Mouse (Mus musculus): ENCODE data around the gene Cdkal1. TPM values are rescaled to one million over a fixed set of nuclear protein-coding genes. Genes with fewer than 3 reads are reported as not detected.

Cdkal1 gene
- total RNA-seq, 1 experiment, result 20.8 TPM

- no peak overlapping the region for H3K27ac ChIP-seq (ENCODE audit: insufficient read depth, low read depth, low read length, poor library complexity, severe bottlenecking)
- no peak for DNase-seq (ENCODE audit: low read depth, low spot score)
- in situ Hi-C loops (cut with MboI; ENCODE audit: low sequenced_read_pairs in 2 of 2, unreplicated experiment in 2 of 2), result no loop called here
- no peaks in the 10 kb centered on the region for H3K36me3 ChIP-seq (ENCODE audit: control insufficient read depth, insufficient read depth, low read length, poor library complexity, severe bottlenecking)
- H3K4me1 ChIP-seq (ENCODE audit: control insufficient read depth in 2 of 2, insufficient read depth in 2 of 2, low read length in 2 of 2, poor library complexity in 1 of 2), result no peaks in the 10 kb centered on the region
- H3K4me3 ChIP-seq (ENCODE audit: insufficient read depth in 1 of 2, low read depth in 1 of 2, low read length in 2 of 2, poor library complexity in 1 of 2, severe bottlenecking in 1 of 2), result no peak overlapping the region
- TF ChIP-seq MAFK (IDR thresholded peaks at IDR 0.05; ENCODE audit: insufficient read depth, low read depth, low read length), result no peak
- TF ChIP-seq ZC3H11A (IDR thresholded peaks at IDR 0.05; ENCODE audit: borderline replicate concordance, low read depth, low read length), result no peak
- no peak for TF ChIP-seq CHD2 (IDR thresholded peaks at IDR 0.05; ENCODE audit: low read depth, low read length)
- TF ChIP-seq ZNF384 (IDR thresholded peaks at IDR 0.05; ENCODE audit: low read depth, low read length), result no peak
- no peak for TF ChIP-seq HCFC1 (IDR thresholded peaks at IDR 0.05; ENCODE audit: borderline replicate concordance, insufficient read depth, low read length)
- no peak overlapping the region for H3K9ac ChIP-seq (ENCODE audit: insufficient read depth, low read depth, low read length, poor library complexity, severe bottlenecking)
- H3K9me3 ChIP-seq (ENCODE audit: control insufficient read depth, insufficient read depth, low read depth, low read length), result no peaks in the 10 kb centered on the region
Observed at GRCm38 (mm10) chr13:29792112-29792511, 63.4 kb downstream of the Cdkal1 start.

GRCm38 (mm10) chr13:29791439-29791838 lies 64.0 kb downstream of the Cdkal1 start:
- no peaks in the 10 kb centered on the region for H3K36me3 ChIP-seq (ENCODE audit: control insufficient read depth, insufficient read depth, low read length, poor library complexity, severe bottlenecking)
- TF ChIP-seq ZC3H11A (IDR thresholded peaks at IDR 0.05; ENCODE audit: borderline replicate concordance, low read depth, low read length), result no peak
- TF ChIP-seq HCFC1 (IDR thresholded peaks at IDR 0.05; ENCODE audit: borderline replicate concordance, insufficient read depth, low read length), result no peak
- TF ChIP-seq ZNF384 (IDR thresholded peaks at IDR 0.05; ENCODE audit: low read depth, low read length), result no peak
- no peak for TF ChIP-seq CHD2 (IDR thresholded peaks at IDR 0.05; ENCODE audit: low read depth, low read length)
- TF ChIP-seq MAFK (IDR thresholded peaks at IDR 0.05; ENCODE audit: insufficient read depth, low read depth, low read length), result no peak
- DNase-seq (ENCODE audit: low read depth, low spot score), result no peak
- H3K4me1 ChIP-seq (ENCODE audit: control insufficient read depth in 2 of 2, insufficient read depth in 2 of 2, low read length in 2 of 2, poor library complexity in 1 of 2), result no peaks in the 10 kb centered on the region
- no peak overlapping the region for H3K27ac ChIP-seq (ENCODE audit: insufficient read depth, low read depth, low read length, poor library complexity, severe bottlenecking)
- no peaks in the 10 kb centered on the region for H3K9me3 ChIP-seq (ENCODE audit: control insufficient read depth, insufficient read depth, low read depth, low read length)
- H3K9ac ChIP-seq (ENCODE audit: insufficient read depth, low read depth, low read length, poor library complexity, severe bottlenecking), result no peak overlapping the region
- in situ Hi-C loops (cut with MboI; ENCODE audit: low sequenced_read_pairs in 2 of 2, unreplicated experiment in 2 of 2), result no loop called here
- H3K4me3 ChIP-seq (ENCODE audit: insufficient read depth in 1 of 2, low read depth in 1 of 2, low read length in 2 of 2, poor library complexity in 1 of 2, severe bottlenecking in 1 of 2), result no peak overlapping the region

GRCm38 (mm10) chr13:29786984-29787383 lies 68.5 kb downstream of the Cdkal1 start:
- TF ChIP-seq CHD2 (IDR thresholded peaks at IDR 0.05; ENCODE audit: low read depth, low read length), result no peak
- TF ChIP-seq MAFK (IDR thresholded peaks at IDR 0.05; ENCODE audit: insufficient read depth, low read depth, low read length), result no peak
- no peak for TF ChIP-seq ZNF384 (IDR thresholded peaks at IDR 0.05; ENCODE audit: low read depth, low read length)
- TF ChIP-seq ZC3H11A (IDR thresholded peaks at IDR 0.05; ENCODE audit: borderline replicate concordance, low read depth, low read length), result no peak
- no peak for TF ChIP-seq HCFC1 (IDR thresholded peaks at IDR 0.05; ENCODE audit: borderline replicate concordance, insufficient read depth, low read length)
- H3K4me1 ChIP-seq (ENCODE audit: control insufficient read depth in 2 of 2, insufficient read depth in 2 of 2, low read length in 2 of 2, poor library complexity in 1 of 2), result no peaks in the 10 kb centered on the region
- in situ Hi-C loops (cut with MboI; ENCODE audit: low sequenced_read_pairs in 2 of 2, unreplicated experiment in 2 of 2), result no loop called here

GRCm38 (mm10) chr13:29784894-29785293 lies 70.6 kb downstream of the Cdkal1 start:
- in situ Hi-C loops (cut with MboI; ENCODE audit: low sequenced_read_pairs in 2 of 2, unreplicated experiment in 2 of 2), result no loop called here
- no peaks in the 10 kb centered on the region for H3K36me3 ChIP-seq (ENCODE audit: control insufficient read depth, insufficient read depth, low read length, poor library complexity, severe bottlenecking)
- no peaks in the 10 kb centered on the region for H3K9me3 ChIP-seq (ENCODE audit: control insufficient read depth, insufficient read depth, low read depth, low read length)
- DNase-seq (ENCODE audit: low read depth, low spot score), result no peak
- TF ChIP-seq CHD2 (IDR thresholded peaks at IDR 0.05; ENCODE audit: low read depth, low read length) (no peak), HCFC1 (IDR thresholded peaks at IDR 0.05; ENCODE audit: borderline replicate concordance, insufficient read depth, low read length) (no peak), ZNF384 (IDR thresholded peaks at IDR 0.05; ENCODE audit: low read depth, low read length) (no peak), MAFK (IDR thresholded peaks at IDR 0.05; ENCODE audit: insufficient read depth, low read depth, low read length) (no peak)
- H3K4me3 ChIP-seq (ENCODE audit: insufficient read depth in 1 of 2, low read depth in 1 of 2, low read length in 2 of 2, poor library complexity in 1 of 2, severe bottlenecking in 1 of 2), result no peak overlapping the region
- no peaks in the 10 kb centered on the region for H3K4me1 ChIP-seq (ENCODE audit: control insufficient read depth in 2 of 2, insufficient read depth in 2 of 2, low read length in 2 of 2, poor library complexity in 1 of 2)
- no peak overlapping the region for H3K27ac ChIP-seq (ENCODE audit: insufficient read depth, low read depth, low read length, poor library complexity, severe bottlenecking)
- no peak overlapping the region for H3K9ac ChIP-seq (ENCODE audit: insufficient read depth, low read depth, low read length, poor library complexity, severe bottlenecking)

More at GRCm38 (mm10) chr13:29786984-29787383, 68.5 kb downstream of the Cdkal1 start:
- H3K27ac ChIP-seq (ENCODE audit: insufficient read depth, low read depth, low read length, poor library complexity, severe bottlenecking), result no peak overlapping the region
- no peak overlapping the region for H3K9ac ChIP-seq (ENCODE audit: insufficient read depth, low read depth, low read length, poor library complexity, severe bottlenecking)
- no peaks in the 10 kb centered on the region for H3K9me3 ChIP-seq (ENCODE audit: control insufficient read depth, insufficient read depth, low read depth, low read length)
- H3K4me3 ChIP-seq (ENCODE audit: insufficient read depth in 1 of 2, low read depth in 1 of 2, low read length in 2 of 2, poor library complexity in 1 of 2, severe bottlenecking in 1 of 2), result no peak overlapping the region
- no peaks in the 10 kb centered on the region for H3K36me3 ChIP-seq (ENCODE audit: control insufficient read depth, insufficient read depth, low read length, poor library complexity, severe bottlenecking)
- DNase-seq (ENCODE audit: low read depth, low spot score), result no peak

- in situ Hi-C loops (cut with MboI; ENCODE audit: low sequenced_read_pairs in 2 of 2, unreplicated experiment in 2 of 2), result no loop called here
- no peaks in the 10 kb centered on the region for H3K4me1 ChIP-seq (ENCODE audit: control insufficient read depth in 2 of 2, insufficient read depth in 2 of 2, low read length in 2 of 2, poor library complexity in 1 of 2)
- DNase-seq (ENCODE audit: low read depth, low spot score), result no peak
- H3K36me3 ChIP-seq (ENCODE audit: control insufficient read depth, insufficient read depth, low read length, poor library complexity, severe bottlenecking), result no peaks in the 10 kb centered on the region
- H3K27ac ChIP-seq (ENCODE audit: insufficient read depth, low read depth, low read length, poor library complexity, severe bottlenecking), result no peak overlapping the region
- H3K9me3 ChIP-seq (ENCODE audit: control insufficient read depth, insufficient read depth, low read depth, low read length), result no peaks in the 10 kb centered on the region
- no peak overlapping the region for H3K4me3 ChIP-seq (ENCODE audit: insufficient read depth in 1 of 2, low read depth in 1 of 2, low read length in 2 of 2, poor library complexity in 1 of 2, severe bottlenecking in 1 of 2)
- no peak for TF ChIP-seq MAFK (IDR thresholded peaks at IDR 0.05; ENCODE audit: insufficient read depth, low read depth, low read length)
- H3K9ac ChIP-seq (ENCODE audit: insufficient read depth, low read depth, low read length, poor library complexity, severe bottlenecking), result no peak overlapping the region
Observed at GRCm38 (mm10) chr13:29781332-29781731, 74.1 kb downstream of the Cdkal1 start.

All from ES-E14 (cell line).